Mouse (Mus musculus): ENCODE measurements around the gene Mob3c. TPM values are rescaled to one million over a fixed set of nuclear protein-coding genes. Genes with fewer than 3 reads are reported as not detected.

Mob3c gene
- total RNA-seq (2017): 14.8 and 18.8 TPM in 2 replicates

DNA sequence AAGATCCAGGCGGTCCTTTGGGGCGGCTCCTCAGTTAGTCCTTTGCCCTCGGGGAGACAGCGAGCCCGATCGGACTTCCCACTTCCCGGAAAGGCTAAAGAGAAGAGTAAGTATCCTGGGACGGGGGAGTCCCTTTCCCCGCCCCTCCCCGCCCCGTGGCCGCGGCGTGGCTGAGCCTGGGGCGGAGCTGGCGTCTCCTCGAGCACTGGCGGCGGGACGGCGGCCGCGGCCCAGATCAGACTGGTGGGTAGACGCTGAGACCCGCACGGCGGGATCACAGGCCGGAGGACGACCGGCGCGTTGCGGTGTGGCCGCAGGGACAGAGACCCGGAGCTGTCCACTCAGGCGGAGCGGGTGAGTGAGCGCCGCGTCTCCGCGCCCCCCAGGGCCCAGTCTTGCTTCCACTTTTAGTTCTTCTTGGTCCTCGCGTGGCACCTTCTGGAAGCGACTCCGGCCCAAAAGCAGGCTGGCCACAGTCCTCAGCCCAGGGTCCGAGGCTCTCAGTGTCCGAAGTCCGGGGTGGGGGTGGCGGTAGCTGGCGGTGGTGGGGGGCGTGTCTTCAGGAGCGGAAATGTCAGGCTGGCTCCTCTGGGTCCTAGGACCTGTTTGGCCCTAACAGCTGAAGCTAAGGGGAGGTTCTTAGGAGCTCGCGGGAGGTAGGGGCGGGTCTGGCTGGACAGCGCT lies at the start of gene Mob3c:
Gene Mob3c (plus strand): TSS at position 205 of the 684 bp plus-strand sequence.
- peak; percentile 72 to 75 for ATAC-seq (replicated peaks in 1 of 2; ENCODE audit: insufficient read depth in 1 of 2, low FRiP score in 2 of 2, low TSS enrichment in 1 of 2, low read depth in 1 of 2, poor library complexity in 2 of 2, severe bottlenecking in 2 of 2)

DNA sequence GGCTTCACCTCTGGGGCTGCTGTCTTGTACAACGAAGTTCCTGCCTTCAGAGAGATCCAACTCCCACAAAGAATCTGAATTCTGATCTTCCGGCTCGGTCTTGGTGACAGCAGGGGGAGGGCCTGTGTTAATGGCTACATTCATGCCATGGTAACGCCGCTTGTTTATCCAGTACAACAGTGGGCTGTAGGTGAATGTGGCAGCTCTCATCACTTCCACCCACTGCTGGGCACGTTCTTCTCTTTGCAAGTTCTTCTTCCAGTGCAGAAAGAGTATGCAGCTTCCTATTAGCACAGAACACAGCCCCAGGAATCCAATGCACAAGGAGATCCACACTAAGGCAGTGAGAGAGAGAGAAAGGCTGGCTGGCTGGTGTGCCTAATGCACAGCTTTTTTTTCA lies 47.6 kb upstream of the Mob3c start:
- ATAC-seq (replicated peaks in 1 of 2; ENCODE audit: insufficient read depth in 1 of 2, low FRiP score in 2 of 2, low TSS enrichment in 1 of 2, low read depth in 1 of 2, poor library complexity in 2 of 2, severe bottlenecking in 2 of 2): no peak

DNA sequence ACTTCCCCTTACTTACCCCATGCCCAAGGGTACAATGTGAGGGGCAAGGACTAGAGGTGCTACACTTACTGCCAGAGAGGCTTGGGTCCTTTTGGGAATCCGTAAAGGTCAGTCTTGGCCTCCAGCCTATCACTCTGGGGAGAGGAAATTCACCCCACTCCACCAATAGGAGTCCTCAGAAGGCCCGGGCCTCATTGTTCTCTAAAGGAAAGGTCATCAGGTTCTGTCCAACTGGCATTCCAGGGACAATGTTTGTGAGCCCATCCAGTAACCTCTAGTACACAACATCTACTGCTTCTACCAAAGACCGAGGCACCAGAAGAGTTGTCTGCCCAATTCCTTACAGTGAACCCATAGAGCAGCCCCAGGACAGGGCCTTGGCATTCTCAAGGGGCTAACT lies 47.0 kb upstream of the Mob3c start, which contains the start of gene Tex38:
Gene Tex38 (minus strand): TSS at position 101 of the 400 bp plus-strand sequence.
- ATAC-seq (replicated peaks in 1 of 2; ENCODE audit: insufficient read depth in 1 of 2, low FRiP score in 2 of 2, low TSS enrichment in 1 of 2, low read depth in 1 of 2, poor library complexity in 2 of 2, severe bottlenecking in 2 of 2): no peak

DNA sequence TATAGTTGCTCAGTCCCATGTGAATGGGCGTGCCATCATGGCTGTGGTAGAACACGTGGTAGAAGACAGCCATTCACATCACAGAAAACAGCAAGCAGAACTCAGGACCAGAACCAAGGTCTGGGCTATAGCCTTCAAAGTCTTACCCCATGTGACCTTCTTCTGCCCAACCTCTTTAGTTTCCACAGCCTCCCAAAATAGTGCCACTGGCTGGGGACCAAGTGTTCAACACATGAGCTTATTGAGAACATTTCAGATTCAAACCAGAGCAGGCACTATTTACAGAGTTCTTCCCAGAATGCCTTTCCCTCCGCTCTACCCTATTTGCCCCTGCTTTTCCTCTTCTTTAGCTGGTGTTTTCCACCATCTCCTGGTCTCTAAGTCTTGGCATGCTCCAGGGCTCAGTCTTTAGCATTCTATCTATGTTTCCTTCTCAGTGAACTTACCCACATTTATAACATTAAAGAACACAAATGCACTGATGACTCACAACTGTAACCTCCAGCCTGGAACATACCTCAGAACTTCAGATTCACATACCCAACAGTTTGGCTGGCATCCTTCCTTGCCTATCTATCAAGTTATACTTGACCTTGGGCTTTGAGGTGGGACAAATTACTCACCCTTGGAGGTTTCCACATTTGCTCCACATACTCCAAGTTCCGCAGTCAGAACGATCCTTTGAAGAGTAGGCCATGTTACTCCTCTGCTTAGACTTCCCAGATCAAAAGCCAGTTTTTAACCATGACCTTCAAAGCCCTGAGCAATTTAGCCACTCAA lies 45.7 kb upstream of the Mob3c start:
- no peak for ATAC-seq (replicated peaks in 1 of 2; ENCODE audit: insufficient read depth in 1 of 2, low FRiP score in 2 of 2, low TSS enrichment in 1 of 2, low read depth in 1 of 2, poor library complexity in 2 of 2, severe bottlenecking in 2 of 2)

DNA sequence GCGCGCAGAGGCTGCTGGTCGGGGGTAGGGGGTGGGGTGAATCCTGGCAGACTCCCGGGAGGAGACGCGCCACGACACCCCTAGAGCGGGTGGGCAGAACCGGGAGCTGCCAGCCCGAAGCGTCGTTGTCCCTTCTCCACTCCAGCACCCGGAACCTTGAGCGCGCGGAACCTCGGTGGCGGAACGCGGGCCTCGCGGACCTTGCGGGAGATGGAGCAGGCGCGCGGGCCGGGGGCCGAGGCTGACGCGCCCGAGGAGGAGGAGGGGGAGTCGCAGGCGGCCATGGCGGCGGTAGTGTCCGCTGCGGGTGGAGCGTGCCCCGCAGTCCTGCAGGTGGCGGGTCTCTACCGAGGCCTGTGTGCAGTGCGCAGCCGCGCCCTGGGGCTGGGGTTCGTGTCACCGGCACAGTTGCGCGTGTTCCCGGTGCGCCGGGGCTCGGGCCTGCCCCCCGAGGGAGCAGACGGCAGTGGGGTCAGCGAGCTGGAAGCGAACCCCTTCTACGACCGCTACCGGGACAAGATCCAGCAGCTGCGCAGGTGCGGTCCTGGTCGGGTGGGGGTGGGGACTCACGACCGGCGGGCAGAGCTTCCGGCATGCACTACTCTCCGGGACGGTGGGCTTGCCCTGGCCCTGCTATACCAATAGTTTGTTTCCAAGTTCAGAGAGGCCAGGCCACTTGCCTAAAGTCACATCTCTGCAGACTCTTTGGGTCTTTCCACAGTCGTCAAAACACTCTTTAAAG lies 43.0 kb upstream of the Mob3c start, which contains the start of gene Atpaf1:
Gene Atpaf1 (plus strand): TSS at position 44 of the 742 bp plus-strand sequence.
- ATAC-seq (replicated peaks in 1 of 2; ENCODE audit: insufficient read depth in 1 of 2, low FRiP score in 2 of 2, low TSS enrichment in 1 of 2, low read depth in 1 of 2, poor library complexity in 2 of 2, severe bottlenecking in 2 of 2): peak; percentile 66 to 89

DNA sequence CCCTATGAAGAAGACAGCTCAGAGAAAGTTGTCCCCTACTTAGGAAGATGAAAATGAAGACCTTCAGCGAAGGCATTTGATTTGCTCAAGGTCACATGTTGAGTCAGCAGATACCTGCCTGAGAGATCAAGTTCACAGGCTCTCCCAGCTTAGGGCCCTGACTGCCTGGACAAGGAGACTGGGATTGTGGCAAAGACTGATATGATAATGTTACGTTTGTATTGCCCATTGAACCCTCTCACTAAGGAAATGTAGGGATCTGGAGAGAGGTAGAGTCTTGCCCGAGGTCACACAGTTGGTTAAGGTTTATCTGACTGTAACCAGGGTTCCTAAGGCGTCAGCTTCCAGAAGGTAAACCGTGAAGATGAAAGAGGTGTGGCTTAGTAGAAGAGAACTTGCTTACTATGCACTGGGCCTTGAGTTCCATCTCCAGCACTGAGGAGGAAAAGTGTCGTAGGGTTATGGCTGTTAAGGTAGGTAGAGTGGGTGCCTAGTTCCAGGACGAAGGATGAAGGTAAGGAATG lies 42.3 kb upstream of the Mob3c start:
- ATAC-seq (replicated peaks in 1 of 2; ENCODE audit: insufficient read depth in 1 of 2, low FRiP score in 2 of 2, low TSS enrichment in 1 of 2, low read depth in 1 of 2, poor library complexity in 2 of 2, severe bottlenecking in 2 of 2): no peak; a peak in 1 of 4 replicates

DNA sequence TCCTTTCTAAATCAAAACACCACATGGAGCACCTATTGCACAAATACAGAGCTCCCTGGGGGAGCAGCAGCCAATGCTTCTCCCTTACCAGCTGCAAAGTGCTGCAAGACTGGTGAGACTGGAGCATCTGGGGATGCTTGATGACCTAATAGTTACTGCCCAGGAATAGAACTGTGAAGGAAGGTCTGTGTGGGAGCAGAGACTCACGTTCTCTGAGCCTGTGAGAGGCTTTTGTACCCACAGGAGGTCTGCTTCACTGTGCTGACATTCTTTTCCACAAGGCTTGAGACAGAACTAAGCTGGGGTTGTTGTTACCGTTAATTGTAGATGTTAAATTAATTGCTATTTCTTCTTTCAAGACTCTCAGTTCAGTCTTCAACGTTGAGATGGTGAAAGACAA lies 37.0 kb upstream of the Mob3c start:
- no peak for ATAC-seq (replicated peaks in 1 of 2; ENCODE audit: insufficient read depth in 1 of 2, low FRiP score in 2 of 2, low TSS enrichment in 1 of 2, low read depth in 1 of 2, poor library complexity in 2 of 2, severe bottlenecking in 2 of 2)

DNA sequence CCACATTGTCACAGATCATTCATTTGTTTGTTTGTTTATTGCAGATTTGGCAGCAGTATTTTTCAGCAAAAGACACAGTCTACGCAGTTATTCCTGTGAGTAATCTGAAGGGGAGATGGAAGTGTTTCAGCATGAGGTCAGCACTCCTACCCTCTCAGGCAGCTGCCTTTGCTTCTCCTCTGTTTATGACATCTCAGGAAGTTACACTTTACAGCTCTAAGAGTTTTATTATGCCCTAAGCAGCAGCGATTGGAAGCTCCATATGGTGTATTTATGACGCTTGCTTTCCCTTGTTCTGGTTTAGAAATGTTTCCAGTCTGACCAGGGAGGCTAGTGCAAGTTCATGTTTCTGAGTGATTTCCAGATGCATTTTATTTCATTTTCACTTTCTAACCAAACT lies 32.5 kb upstream of the Mob3c start:
- no peak for ATAC-seq (replicated peaks in 1 of 2; ENCODE audit: insufficient read depth in 1 of 2, low FRiP score in 2 of 2, low TSS enrichment in 1 of 2, low read depth in 1 of 2, poor library complexity in 2 of 2, severe bottlenecking in 2 of 2)

DNA sequence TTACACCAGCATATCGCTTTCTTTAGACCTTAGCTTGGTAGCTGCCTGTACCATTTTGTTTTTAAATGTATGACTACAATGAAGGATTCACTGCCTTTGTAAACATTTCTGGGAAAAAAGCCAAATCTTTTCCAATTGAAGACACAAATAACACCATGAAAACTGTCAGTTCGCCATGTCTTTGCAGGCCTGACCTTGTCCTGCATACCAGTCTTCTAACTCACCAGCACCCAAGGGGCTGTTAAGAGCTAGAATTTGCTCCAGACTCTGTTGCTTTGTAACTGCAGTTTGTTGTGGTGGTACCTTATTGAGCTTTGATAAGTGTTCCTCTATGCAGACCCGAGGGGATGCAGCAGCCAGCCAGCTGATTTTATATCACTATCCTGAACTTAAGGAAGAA lies 27.9 kb upstream of the Mob3c start:
- no peak for ATAC-seq (replicated peaks in 1 of 2; ENCODE audit: insufficient read depth in 1 of 2, low FRiP score in 2 of 2, low TSS enrichment in 1 of 2, low read depth in 1 of 2, poor library complexity in 2 of 2, severe bottlenecking in 2 of 2)

DNA sequence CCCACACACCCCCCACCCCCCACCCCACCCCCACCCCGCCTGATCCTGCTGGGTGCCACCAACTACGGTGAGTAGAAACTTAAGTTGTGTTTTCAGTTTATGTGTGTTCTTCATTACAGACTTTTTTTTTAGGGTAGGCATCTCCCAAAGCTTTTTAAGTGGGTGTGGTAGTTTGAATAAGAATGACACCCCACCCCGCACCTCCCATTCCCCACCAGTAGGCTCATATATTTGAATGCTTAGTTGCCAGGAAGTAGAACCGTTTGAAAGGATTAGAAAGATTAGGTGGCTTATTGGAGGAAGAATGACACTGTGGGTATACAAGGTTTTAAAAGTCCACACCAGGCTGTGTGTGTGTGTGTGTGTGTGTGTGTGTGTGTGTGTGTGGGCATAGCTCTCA lies 15.6 kb upstream of the Mob3c start:
- no peak for ATAC-seq (replicated peaks in 1 of 2; ENCODE audit: insufficient read depth in 1 of 2, low FRiP score in 2 of 2, low TSS enrichment in 1 of 2, low read depth in 1 of 2, poor library complexity in 2 of 2, severe bottlenecking in 2 of 2)

DNA sequence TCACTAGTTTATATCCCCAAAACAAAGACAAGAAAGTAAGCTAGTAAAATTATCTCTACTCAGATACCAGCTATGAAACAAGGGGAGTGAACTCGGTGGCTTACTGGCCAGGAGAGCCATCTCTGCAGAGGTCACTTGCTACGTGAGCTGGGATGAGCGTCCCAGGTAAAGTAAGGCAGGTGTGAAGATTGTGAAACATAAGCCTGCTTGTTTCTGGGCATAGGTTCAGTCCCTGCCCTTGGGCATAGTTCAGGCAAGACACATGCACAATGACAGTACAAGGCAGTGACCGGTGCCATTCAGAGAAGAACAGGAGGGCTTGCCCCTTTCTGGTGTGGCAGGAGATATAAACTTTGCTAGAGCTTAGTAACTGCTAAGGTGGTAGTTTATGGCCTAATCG lies 12.3 kb upstream of the Mob3c start:
- ATAC-seq (replicated peaks in 1 of 2; ENCODE audit: insufficient read depth in 1 of 2, low FRiP score in 2 of 2, low TSS enrichment in 1 of 2, low read depth in 1 of 2, poor library complexity in 2 of 2, severe bottlenecking in 2 of 2): no peak

DNA sequence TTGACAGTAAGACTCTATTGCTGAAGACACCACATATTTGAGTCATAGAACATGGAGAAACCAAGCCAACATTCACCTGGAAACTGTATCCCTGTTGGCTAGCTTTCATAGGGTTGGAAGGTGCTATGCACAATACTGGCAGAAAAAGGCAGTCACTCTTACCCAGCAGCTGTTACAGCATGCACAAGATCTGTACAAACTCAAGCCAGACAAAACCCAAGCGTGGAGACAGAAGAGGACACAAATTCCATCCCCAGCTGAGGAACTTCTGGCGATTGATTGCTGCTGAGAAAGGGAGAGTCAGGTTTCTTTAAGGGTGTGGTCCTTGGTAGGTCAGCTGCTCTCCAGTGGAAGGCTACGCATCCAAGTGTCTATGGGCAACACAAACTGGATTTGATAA lies 7.7 kb upstream of the Mob3c start:
- no peak for ATAC-seq (replicated peaks in 1 of 2; ENCODE audit: insufficient read depth in 1 of 2, low FRiP score in 2 of 2, low TSS enrichment in 1 of 2, low read depth in 1 of 2, poor library complexity in 2 of 2, severe bottlenecking in 2 of 2)

DNA sequence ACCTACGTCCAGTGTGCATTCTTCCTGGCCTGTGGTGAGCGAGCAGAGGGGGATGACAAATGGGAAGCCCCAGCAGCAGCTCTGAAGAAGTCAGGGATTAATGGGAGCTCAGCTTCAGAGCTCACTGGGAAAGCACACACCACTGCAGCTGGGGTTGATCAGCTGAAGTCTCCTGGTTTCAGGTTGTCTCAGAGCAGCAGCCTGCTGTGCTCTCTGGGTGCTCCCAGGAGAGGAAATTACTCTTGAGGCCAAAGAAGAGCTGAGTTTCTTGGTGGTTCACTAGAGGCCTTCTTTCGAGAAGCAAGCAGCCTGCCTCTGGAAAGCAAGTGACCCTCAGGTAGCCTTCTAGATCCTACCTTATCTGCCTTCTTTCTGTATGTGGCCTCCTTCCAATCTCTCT lies 6.9 kb upstream of the Mob3c start:
- no peak for ATAC-seq (replicated peaks in 1 of 2; ENCODE audit: insufficient read depth in 1 of 2, low FRiP score in 2 of 2, low TSS enrichment in 1 of 2, low read depth in 1 of 2, poor library complexity in 2 of 2, severe bottlenecking in 2 of 2)

DNA sequence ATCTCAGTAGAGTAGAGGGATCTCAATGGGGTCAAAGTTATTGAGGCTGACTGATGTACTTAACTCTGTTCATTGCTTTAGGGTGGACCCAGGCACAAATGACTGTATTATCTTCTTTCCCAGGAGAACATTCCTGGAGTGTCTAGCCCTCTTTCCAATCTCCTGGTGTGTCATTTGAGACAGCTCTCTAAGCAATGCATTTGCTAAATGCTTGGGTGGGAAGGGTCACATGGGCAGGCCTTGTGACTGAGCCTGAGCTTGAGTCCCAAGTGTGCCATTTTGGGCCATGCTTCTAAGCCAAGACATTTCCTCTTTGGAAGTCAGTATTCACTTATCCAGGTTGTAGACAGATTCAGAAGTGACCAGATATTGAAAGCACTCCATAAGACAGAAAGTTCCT lies 6.5 kb upstream of the Mob3c start:
- ATAC-seq (replicated peaks in 1 of 2; ENCODE audit: insufficient read depth in 1 of 2, low FRiP score in 2 of 2, low TSS enrichment in 1 of 2, low read depth in 1 of 2, poor library complexity in 2 of 2, severe bottlenecking in 2 of 2): no peak

DNA sequence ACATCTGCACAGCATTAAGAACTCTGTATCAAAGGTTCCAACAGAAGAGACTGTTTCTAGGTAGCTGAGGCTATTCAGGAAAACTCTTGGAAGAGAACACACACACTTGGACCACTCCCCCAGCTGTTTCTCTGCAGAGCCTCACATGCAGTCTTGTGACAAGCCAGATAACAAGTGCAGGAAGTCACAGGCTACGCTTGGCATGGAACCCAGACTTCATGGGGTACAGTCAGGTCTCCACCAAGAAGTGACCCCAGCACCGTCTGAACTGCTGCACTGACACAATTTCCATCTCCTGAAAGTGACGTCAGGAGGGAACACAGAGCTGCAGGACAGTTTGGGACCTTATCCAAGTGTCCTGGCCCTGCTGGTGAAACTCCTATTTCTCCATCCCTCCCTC lies 6.0 kb upstream of the Mob3c start:
- ATAC-seq (replicated peaks in 1 of 2; ENCODE audit: insufficient read depth in 1 of 2, low FRiP score in 2 of 2, low TSS enrichment in 1 of 2, low read depth in 1 of 2, poor library complexity in 2 of 2, severe bottlenecking in 2 of 2): peak; percentile 40 to 48; a peak in 1 of 4 replicates

DNA sequence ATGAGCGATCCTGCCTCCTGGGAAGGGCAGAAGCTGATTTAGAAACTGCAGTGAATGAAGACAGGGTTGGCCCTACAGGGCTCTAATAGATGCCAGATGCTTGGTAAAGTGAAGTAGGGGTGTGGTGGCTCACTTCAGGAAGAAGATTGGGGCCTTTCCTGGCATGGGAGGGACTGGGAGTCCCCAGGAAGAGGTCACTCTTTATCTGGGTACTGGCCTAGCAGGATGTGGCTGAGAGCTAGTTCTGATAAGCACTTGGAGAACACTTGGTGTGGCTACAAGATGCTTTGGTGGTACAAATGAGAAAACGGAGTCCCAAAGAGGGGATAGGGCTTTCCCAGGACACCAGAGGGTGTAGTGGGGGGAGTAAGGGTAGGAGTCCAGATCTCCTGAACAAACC lies 3.7 kb upstream of the Mob3c start:
- ATAC-seq (replicated peaks in 1 of 2; ENCODE audit: insufficient read depth in 1 of 2, low FRiP score in 2 of 2, low TSS enrichment in 1 of 2, low read depth in 1 of 2, poor library complexity in 2 of 2, severe bottlenecking in 2 of 2): no peak

DNA sequence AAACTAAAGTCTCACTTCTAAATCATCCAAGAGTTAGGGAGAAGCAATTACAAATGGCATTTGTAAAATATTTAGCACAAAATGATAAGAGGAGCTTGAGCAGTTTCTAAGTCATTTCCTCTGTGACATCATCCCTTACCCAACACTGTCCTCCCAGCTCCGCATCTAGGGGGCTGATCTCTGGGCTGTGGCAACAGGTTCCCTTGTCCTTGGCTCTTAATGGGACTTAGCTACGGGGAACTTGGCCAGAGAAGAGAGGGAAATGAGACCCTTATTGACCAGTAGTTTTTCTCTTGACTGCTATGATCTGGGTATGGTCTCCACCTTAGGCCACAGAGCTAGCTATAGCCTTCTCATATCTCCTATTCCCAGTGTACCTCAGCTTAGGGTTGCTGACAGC lies 2.6 kb upstream of the Mob3c start:
- peak in 1 of 2 experiments; percentile 25; a peak in 1 of 4 replicates for ATAC-seq (replicated peaks in 1 of 2; ENCODE audit: insufficient read depth in 1 of 2, low FRiP score in 2 of 2, low TSS enrichment in 1 of 2, low read depth in 1 of 2, poor library complexity in 2 of 2, severe bottlenecking in 2 of 2)

DNA sequence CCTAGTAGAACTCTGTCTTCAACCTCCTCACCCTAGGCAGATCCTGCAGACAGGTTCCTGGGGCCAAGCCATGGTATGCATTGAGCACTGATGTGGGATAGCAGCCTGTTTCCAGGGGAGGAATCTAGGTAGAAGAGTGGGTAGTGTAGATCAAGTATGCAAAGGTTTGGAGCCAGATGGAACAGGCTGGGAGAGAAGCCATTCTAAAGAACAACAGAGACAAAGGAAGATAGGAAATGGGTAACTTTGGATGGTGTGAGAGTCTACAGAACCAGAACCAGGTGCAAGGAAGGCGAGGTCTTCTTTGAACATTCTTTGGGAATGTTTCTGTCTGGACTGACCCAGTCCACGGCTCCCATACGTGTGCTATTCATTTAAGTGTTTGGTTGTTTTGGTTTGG lies 826 bp upstream of the Mob3c start:
- no peak for ATAC-seq (replicated peaks in 1 of 2; ENCODE audit: insufficient read depth in 1 of 2, low FRiP score in 2 of 2, low TSS enrichment in 1 of 2, low read depth in 1 of 2, poor library complexity in 2 of 2, severe bottlenecking in 2 of 2)
